Mouse (Mus musculus): ENCODE data around the gene Camta1.

GRCm38 (mm10) chr4:151780511-151780910 is 81.2 kb downstream of the Camta1 start:
- TF ChIP-seq CTCF (IDR thresholded peaks at IDR 0.05; ENCODE audit: low read depth, low read length) (no peak), POLR2A (IDR thresholded peaks at IDR 0.05; ENCODE audit: extremely low read depth, insufficient read depth, low read length) (no peak)

Data from liver, adult 2 months (tissue).